Mouse (Mus musculus): ENCODE data around the gene Dnajc1.

The Dnajc1 gene

DNA sequence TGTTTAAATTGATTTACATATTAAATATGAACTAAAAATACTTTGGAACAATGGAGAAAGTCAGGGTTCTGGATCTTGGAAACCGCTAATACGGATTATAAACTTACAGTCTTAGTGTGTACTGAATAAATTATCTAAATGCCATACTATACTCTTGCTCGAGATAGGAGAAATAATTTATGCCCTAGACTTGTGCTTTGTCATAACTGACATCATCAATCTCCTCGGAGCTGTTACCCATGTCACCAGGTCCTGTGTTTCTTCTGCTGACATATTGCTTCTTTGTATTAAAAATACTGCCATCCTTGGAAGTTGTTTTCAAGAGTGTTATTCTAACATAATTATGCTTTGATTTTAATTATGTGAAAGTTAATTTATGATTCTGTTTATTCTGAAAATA, 197.3 kb downstream of the Dnajc1 start:
- DNase-seq, result no peak

DNA sequence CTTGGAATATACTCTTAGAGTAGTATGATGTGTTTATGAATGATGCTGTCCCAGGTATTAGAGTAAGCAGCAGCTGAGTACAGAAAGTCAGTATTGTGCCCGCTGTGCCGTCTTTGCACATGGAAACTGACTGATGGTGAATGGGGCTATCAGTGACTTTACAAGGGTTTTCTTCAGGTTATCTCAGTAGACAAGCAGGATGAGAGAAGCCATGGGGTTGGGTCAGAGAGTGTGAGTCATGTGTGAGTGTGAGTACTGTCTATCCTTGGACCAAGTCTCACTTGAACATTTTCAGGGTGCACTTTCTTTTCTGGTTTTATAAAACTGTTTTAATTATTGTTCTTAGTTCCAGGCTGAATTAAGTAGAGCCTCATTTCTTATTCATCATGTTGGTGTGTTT, 204.3 kb downstream of the Dnajc1 start:
- DNase-seq, result no peak

DNA sequence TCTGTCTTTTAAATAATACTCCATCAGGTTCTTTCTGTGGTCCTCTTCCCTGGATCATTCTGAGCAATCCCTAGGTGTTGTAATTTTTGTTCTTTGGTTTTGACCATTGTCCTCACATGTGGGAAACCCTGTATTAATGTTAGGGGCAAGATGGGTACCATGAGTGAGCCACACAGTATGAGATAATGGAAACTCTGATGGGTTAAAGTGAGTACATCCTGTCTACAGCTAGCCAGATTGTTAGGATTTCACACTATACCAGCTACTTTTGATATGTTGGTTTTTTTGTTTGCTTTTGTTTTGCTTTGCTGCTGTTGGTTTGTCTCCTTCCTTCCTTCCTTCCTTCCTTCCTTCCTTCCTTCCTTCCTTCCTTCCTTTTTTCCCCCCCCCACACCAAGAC, 209.6 kb downstream of the Dnajc1 start:
- no peak for DNase-seq

DNA sequence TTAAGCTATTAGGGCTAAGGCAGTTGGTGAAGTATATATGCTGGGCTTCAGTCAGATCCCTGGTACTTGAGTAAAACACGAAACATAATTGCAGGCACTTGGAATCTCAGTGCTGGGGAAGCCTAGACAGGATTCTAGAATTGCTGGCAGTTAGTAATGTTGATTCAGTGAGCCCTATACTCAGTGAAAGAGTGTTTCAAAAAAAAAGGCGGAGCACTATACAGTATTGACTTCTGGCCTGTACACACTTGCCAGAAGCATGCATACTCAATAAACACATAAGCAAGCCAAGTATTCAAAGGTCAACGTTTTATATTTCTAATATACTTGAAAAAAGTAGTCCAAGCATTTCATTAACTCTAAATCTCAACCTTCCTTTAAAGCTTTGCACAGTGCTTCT, 211.0 kb downstream of the Dnajc1 start:
- no peak for DNase-seq

DNA sequence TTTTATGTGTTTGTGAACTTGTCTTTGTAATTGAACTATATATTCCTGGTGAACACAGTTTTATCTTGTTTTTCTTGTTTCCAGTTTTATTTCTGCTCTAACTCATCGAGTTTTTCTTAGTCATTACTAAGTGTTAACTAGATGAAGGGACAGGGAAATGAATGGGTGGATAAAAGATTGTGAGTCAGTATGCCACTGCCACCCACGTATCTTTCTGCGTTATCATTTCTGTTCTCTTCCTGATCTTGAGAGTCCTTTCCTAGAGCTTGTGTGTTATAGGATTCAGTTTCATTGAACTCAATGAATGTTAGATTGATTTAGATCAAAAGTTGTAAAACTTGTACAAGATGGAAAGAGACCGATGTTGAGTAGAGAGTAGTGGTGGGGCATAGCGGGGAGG, 212.3 kb downstream of the Dnajc1 start:
- no peak for DNase-seq

DNA sequence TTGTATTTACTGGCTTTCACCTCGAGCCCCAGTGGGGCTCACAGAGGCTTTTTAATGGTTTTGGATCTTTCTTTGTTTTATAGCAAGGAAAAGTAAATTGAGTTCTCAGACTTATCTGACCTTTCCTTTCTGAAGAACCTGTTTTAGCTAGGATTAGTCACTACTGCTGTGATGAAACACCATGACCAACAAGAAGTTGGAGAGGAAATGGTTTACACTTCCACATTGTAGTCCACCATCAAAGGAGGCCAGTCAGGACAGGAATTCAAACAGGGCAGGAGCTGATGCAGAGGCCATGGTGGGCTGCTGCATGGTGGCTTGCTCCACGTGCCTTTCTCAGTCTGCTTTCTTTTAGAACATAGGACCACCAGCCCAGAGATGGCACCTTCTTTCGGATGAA, 216.4 kb downstream of the Dnajc1 start:
- no peak for DNase-seq

DNA sequence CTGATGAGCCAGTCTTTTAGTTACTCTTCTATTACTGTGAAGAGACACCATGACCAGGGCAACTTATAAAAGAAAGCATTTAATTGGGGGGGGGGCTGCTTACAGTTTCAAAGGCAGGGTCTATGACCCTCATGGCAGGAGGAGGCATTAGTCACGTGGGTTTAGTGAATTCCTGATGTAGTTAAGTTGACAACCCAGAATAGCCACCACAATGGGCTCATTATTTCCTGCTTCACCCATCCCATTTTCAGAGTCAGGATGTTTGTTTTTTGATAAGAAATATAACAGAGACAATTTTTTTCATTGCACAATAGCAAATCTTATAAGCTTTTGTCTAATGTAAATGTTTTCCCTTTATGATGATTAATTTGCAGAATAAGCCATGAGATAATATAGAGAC, 217.4 kb downstream of the Dnajc1 start:
- DNase-seq, result no peak

DNA sequence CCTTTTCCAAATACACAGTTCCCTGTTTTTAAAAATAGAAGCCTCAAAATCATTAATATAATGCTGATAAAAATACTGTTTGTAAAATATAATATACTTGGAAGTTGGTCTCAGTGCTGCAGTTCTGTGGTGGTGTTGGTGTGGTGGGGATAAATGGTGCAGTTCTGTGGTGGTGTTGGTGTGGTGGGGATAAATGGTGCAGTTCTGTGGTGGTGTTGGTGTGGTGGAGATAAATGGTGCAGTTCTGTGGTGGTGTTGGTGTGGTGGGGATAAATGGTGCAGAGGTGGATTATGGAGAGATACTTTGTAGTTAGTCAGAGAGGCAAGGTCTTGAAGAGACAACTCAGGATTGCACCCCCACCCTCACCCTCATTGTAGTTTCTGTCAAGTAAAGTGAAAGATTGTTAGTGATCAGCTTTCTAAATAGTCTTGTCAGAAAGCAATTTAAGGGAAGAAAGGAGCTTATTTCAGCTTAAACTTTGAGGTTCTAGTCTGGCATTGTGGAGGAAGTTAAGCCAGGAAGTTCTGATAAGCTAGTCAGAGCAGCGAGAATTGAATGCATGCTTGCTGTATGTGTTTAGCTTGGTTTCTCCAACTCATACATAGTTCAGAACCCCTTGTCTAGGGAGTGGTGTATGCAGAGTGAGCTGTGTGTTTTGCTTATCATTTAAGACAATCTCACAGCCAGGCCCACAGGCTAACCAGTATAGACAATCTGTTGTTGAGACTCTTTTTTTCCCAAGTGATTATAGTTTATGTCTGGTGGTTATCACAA, 223.3 kb downstream of the Dnajc1 start:
- no peak for DNase-seq

DNA sequence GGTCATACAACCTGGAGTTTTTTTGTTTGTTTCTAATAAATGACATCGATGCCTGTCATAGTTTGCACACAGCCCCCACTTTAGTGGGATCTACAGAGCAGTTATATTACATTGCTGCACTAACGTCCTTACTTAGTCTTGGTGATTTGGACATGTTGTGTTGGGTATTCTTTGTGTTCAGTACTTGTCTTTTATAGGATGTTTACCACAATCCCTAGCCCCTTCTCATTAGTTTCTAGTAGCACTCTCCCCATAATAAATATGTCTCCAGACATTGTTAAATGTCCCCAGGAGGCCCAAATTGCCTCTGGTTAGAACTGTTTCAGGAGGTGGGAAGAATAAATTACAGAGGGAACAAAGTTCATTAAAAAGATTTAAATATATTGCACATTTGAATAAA, 227.1 kb downstream of the Dnajc1 start:
- DNase-seq, result no peak

DNA sequence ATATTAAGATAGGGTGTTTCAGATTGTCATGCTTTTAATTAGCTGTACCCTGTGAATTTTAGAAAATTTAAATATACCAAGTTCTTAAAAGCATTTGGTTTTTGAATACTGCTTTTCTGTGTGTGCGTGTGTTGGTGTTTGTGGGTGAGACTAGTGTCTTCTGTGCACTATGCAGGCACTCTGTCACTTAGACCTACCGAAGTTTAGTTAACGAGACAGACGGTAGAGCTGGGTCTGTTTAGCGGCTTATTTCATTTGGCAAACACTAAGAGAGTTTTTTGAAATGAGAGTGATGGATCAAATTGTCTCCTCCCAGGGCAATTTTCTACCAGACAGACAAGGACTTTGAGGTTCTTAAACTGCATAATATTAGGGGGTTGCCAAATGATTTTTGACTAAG, 231.6 kb downstream of the Dnajc1 start:
- DNase-seq, result no peak

DNA sequence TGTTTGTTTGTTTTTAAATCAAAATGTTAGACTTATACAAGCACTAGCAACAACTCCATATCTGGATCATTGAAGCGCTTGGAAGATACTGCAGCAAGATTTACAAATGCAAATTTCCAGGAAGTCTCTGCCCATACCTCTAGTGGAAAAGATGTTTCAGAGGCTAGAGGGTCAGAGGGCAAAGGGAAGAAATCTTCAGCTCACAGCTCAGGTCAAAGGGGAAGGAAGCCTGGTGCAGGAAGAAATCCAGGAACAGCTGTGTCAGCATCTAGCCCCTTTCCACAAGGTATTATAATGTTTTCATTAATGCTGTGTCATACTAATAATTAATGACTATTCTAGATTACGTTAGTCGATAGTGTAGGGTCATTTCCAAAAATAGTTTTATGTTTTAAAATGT, 233.2 kb downstream of the Dnajc1 start:
- DNase-seq, result no peak

DNA sequence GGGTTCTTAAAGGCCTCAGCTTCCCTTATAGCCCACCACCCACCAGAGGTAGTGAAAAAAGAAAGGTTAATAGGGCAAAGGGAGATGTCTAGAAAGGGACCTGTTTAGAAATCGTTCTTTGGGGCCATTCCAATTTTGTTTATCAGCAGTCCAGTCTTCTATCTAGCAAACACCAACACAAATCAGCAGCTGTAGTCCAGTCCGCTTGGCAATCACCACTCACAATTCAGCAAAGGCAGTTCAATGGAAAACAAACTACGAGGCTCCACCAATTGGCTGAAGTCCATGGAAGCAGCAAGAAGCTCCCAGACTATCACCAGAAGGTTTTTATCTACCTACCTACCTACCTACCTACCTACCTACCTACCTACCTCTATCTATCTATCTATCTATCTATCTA, 236.5 kb downstream of the Dnajc1 start:
- DNase-seq, result no peak
